Mouse (Mus musculus) lung, embryonic 14.5 days (tissue): ENCODE measurements around the gene Rnf224. TPM values are rescaled to one million over a fixed set of nuclear protein-coding genes. Genes with fewer than 3 reads are reported as not detected.

Experiments
- ATAC-seq: fragments of 200-750 bp; cut with Nextera tagmentation; 2 replicates; pipeline ENCODE4 v1.8.0; 2017; ENCODE audit warnings: mild to moderate bottlenecking, moderate TSS enrichment, moderate library complexity; ENCODE audit not compliant: insufficient read depth
- DNase-seq: peaks from one replicate; pipeline ENCODE4 v3.0.0-alpha.2; 2015
- H3K27ac ChIP-seq: fragments of 300-500 bp; sonication (generic); 2 replicates; pipeline ENCODE4 v1.5.1; 2014; ENCODE audit warnings: low read depth, mild to moderate bottlenecking, moderate library complexity
- H3K27me3 ChIP-seq: fragments of 300-500 bp; sonication (generic); 2 replicates; pipeline ENCODE4 v1.6.1; 2014; ENCODE audit warnings: low read length, control low read depth; ENCODE audit not compliant: insufficient read depth
- H3K36me3 ChIP-seq: fragments of 300-500 bp; sonication (generic); 2 replicates; pipeline ENCODE4 v1.6.1; 2014; ENCODE audit warnings: control low read depth; ENCODE audit not compliant: insufficient read depth
- H3K4me1 ChIP-seq: fragments of 300-500 bp; sonication (generic); 2 replicates; pipeline ENCODE4 v1.6.1; 2014; ENCODE audit warnings: antibody characterized with exemption, control low read depth; ENCODE audit not compliant: insufficient read depth
- H3K4me2 ChIP-seq: fragments of 300-500 bp; sonication (generic); 2 replicates; pipeline ENCODE4 v1.6.1; 2014; ENCODE audit warnings: mild to moderate bottlenecking
- H3K4me3 ChIP-seq: fragments of 300-500 bp; sonication (generic); 2 replicates; pipeline ENCODE4 v1.5.1; 2014; ENCODE audit warnings: low read depth, low read length
- H3K9ac ChIP-seq: fragments of 300-500 bp; sonication (generic); 2 replicates; pipeline ENCODE4 v1.6.1; 2014
- H3K9me3 ChIP-seq: fragments of 300-500 bp; sonication (generic); 2 replicates; pipeline ENCODE4 v1.6.1; 2016; ENCODE audit warnings: low read depth, low read length, control low read depth
- CTCF ChIP-seq: IDR thresholded peaks from 2 replicates; pipeline ENCODE4 v1.5.1; 2016; ENCODE audit warnings: antibody characterized with exemption, low read depth
- WGBS: fragments of 180-500 bp; shearing (Covaris S2); extraction: QIAGEN DNeasy Blood & Tissue Kit; methylation state at CpG from one replicate; pipeline ENCODE4 v1.1.7; 2014; 5-methylcytosine and 5-hydroxymethylcytosine counted together
- polyA plus RNA-seq: library from polyadenylated mRNA; unstranded; fragments of >200 nt; fragmentation: Nextera tagmentation; extraction: Ambion mirVana; gene quantifications from 2 replicates; pipeline ENCODE4 v1.2.1, GENCODE M21; 2014

Gene Rnf224
- polyA plus RNA-seq, 1 experiment from 2014 or later = not detected

DNA sequence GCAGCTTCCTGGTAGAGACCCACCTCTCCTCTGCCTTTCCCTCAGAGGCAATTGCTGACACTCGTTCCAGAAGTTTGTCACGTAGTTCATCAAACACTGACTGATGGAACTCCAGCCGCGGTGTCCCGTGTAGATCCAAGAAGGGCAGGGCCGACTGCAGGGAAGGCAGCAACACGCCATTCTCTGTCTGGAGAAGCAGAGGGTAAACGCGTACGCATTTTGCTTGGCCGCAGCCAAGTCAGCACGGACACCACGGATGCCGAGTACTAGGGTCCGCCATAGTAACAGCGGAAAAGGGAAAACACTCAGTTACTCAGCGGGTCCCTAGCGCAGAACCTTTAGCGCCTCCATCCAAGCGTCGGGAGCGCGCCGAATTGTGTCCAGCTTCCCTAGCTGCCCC lies 25.9 kb downstream of the Rnf224 start:
- ATAC-seq (peak; percentile 50; the same call in 1 of the 2 replicates), DNase-seq (no peak)
- Histone ChIP-seq H3K27ac (peak overlapping the region; percentile 75), H3K9ac (peak overlapping the region; percentile 81), H3K4me1 (peaks cover 8% of the 10 kb centered on the region), H3K4me3 (peak overlapping the region; percentile 89), H3K36me3 (peaks cover 23% of the 10 kb centered on the region), H3K27me3 (no peaks in the 10 kb centered on the region), H3K9me3 (no peaks in the 10 kb centered on the region), H3K4me2 (peak overlapping the region; percentile 94)
- no peak for TF ChIP-seq CTCF
- 0% methylated on average over 24 of the region's 24 CpGs for WGBS

DNA sequence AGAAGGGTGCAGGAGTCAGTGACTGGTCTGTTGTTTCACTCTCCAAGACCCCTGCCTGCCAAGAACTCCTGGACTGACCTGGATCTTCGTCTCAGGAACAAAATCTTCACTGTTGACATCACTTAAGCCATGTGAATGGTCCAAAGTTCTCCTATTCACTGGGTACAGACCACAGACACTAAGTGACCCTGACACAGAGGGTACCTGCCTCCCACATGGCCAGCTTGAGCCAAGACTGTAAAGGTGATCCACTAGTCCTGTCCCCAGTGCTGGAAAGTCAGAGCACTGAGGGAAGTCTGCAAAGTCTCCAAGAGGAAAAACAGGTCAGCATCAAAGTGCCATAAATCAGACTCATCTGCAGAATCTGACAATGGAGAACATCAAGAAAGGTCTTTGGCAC lies 29.0 kb downstream of the Rnf224 start:
- H3K9ac ChIP-seq = no peak overlapping the region
- TF ChIP-seq CTCF = no peak
- H3K4me3 ChIP-seq = no peak overlapping the region
- no peak overlapping the region for H3K27ac ChIP-seq
- H3K4me1 ChIP-seq = peaks cover 8% of the 10 kb centered on the region
- no peaks in the 10 kb centered on the region for H3K27me3 ChIP-seq
- H3K4me2 ChIP-seq = no peak overlapping the region
- no peaks in the 10 kb centered on the region for H3K9me3 ChIP-seq
- 91% methylated on average over 1 of the region's 1 CpGs for WGBS
- DNase-seq (no peak), ATAC-seq (no peak)
- H3K36me3 ChIP-seq = peaks cover 53% of the 10 kb centered on the region

DNA sequence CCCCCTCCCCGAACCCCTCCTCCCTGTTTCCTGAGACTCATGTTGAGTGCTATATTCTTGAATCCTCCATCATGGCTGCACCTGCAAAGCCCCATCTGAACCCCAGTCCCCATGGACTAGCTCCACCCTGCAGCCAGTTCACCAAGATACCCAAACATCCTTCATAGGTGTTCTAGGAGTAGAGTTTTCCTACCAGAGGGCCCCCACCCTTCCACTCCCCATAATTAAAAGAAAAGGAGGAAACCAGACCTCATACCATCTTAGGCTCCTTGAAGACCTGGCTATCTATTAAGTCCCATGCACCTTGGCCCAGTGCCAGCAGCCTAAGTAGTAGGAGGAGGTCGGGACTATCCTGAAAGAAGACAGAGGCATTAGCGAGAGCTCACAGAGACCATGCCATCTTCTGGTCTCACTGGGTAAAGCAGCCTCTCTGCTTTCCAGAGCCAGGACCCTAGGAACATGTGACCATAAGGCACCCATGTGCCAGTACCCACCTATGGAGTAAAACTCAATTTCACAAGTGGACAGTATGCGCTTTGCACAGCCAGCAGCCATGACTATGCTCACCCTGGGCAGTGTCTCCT lies 32.9 kb downstream of the Rnf224 start:
- WGBS = 59% methylated on average over 4 of the region's 4 CpGs
- Histone ChIP-seq H3K4me3 (no peak overlapping the region), H3K4me2 (no peak overlapping the region), H3K4me1 (no peaks in the 10 kb centered on the region), H3K36me3 (peaks cover 85% of the 10 kb centered on the region), H3K27me3 (no peaks in the 10 kb centered on the region), H3K27ac (no peak overlapping the region), H3K9ac (no peak overlapping the region), H3K9me3 (no peaks in the 10 kb centered on the region)
- ATAC-seq (peak; percentile 47; the same call in 1 of the 2 replicates), DNase-seq (peak; percentile 45)
- TF ChIP-seq CTCF = peak; percentile 36; the same call in 1 of the 2 replicates

DNA sequence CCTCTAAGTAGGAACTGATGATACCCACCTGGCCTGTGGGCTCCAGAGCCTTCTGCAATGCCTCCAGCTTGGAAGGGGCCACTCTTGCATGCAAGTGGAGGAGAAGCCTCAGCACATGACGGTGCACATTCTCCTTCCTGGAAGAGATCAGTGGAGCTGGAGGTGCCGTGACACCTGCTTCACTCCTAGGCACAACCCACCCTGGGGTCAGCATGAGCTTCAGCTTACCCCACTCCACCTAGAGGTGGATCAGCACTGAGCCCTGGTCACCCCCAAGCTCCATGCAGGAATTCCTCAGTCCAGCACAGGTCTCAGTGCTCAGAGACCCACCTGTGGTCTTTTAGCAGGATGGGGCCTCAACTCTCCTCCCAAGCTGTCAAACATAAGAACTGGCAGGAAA lies 36.0 kb downstream of the Rnf224 start:
- H3K27ac ChIP-seq = no peak overlapping the region
- peaks cover 9% of the 10 kb centered on the region for H3K27me3 ChIP-seq
- WGBS = 89% methylated on average over 2 of the region's 2 CpGs
- peaks cover 77% of the 10 kb centered on the region for H3K36me3 ChIP-seq
- DNase-seq (no peak), ATAC-seq (no peak)
- no peak overlapping the region for H3K4me2 ChIP-seq
- no peaks in the 10 kb centered on the region for H3K9me3 ChIP-seq
- H3K4me1 ChIP-seq = peaks cover 4% of the 10 kb centered on the region; the same call in 1 of the 2 replicates
- H3K9ac ChIP-seq = no peak overlapping the region
- H3K4me3 ChIP-seq = no peak overlapping the region
- TF ChIP-seq CTCF = no peak

DNA sequence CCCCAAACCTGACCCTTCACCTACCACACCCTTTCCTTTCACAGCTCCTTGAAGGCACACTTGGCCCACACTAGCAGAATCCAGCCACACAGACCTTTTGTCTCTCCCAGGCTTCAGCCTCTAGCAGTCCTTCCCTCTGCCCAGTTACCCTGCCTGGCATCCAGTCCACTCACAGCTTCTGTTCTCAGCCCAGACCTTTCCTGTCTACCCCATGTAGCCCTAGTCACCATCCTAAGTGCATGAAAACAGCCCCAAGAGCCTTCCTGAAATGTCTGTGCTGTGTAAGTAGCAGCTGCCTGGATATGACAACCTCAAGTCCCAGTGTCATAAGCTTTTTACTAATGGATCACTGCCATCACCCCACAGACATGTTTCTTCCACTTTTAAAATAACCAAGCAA lies 38.6 kb downstream of the Rnf224 start:
- no peak overlapping the region for H3K9ac ChIP-seq
- TF ChIP-seq CTCF = no peak

DNA sequence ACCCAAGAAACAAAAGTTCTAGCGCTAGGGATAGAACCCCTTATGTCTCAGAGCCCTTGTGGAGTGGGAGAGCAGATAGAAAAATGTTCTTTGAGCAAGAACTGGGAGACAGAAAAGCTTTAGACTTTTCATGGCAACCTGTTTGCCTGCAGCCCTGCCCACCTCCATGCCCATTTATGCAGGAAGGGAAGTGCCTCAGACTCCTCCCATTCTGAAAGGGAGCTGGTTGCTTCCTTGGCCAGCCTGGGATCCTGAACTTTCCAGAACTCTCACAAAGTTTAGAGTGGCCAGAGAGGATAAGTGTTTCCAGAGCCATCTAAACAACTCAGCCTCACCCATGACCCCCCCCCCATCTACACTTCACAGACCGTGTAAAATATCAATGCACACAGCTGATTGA lies 39.4 kb downstream of the Rnf224 start:
- 16% methylated on average over 2 of the region's 2 CpGs for WGBS
- H3K4me2 ChIP-seq = peak overlapping the region; percentile 63
- H3K27me3 ChIP-seq = peaks cover 17% of the 10 kb centered on the region
- no peak overlapping the region for H3K9ac ChIP-seq
- H3K36me3 ChIP-seq = peaks cover 45% of the 10 kb centered on the region
- H3K4me3 ChIP-seq = no peak overlapping the region
- no peak for TF ChIP-seq CTCF
- H3K9me3 ChIP-seq = no peaks in the 10 kb centered on the region
- H3K27ac ChIP-seq = peak overlapping the region; percentile 54; the same call in 1 of the 2 replicates
- ATAC-seq (no peak), DNase-seq (no peak)
- H3K4me1 ChIP-seq = peaks cover 8% of the 10 kb centered on the region

More for the DNA sequence above, 38.6 kb downstream of the Rnf224 start:
- no peak for DNase-seq
- Histone ChIP-seq H3K4me2 (no peak overlapping the region), H3K9me3 (no peaks in the 10 kb centered on the region), H3K36me3 (peaks cover 53% of the 10 kb centered on the region), H3K27me3 (peaks cover 17% of the 10 kb centered on the region), H3K27ac (no peak overlapping the region), H3K4me3 (no peak overlapping the region), H3K4me1 (peaks cover 8% of the 10 kb centered on the region)
- no peak for ATAC-seq

DNA sequence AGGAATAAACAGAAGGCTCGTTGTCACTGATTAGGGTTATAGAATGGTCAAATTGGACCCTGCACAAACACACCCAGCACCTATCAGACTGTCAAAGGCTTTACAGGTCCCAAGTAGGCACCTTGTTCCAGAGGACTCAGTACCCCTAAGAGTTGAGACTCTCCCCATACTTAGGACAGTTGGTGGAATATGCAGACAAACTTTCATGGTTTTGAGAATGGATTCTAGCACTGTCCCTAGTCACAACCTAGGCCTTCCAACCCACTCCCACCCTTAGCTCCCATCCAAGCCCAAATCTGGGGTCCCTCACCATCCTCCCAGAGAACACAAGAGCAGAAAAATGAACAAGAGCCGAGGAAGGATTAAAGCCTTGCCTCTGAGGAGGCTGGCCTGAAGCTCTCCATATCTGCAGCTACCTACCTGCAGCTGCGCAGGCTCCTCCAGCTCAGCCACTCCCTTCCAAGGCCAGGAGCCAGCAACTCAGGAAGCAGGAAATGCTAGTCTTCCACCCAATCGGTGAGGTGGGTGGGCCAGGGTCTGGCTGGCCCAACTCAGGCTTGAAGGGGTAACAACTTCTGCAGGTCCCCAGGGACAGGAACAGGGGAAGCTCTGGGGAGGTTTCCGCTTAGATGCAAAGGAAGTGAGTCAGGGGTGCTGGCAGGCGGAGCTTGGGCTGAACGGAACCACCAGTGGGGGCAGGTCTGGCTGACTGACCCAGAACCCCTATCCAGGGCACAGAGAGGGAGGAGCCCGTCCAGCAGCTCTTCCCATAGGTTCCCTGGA lies 40.2 kb downstream of the Rnf224 start, which contains the start of gene Tor4a:
TSS of gene Tor4a (minus strand) at position 715 of the 783 bp plus-strand sequence.
- Histone ChIP-seq H3K9me3 (no peaks in the 10 kb centered on the region), H3K27ac (peak within 1 kb of the TSS; percentile 54; the same call in 1 of the 2 replicates), H3K4me2 (peak within 1 kb of the TSS; percentile 63), H3K4me1 (peaks cover 8% of the 10 kb centered on the region), H3K36me3 (peaks cover 37% of the 10 kb centered on the region), H3K4me3 (peak within 1 kb of the TSS; percentile 34), H3K9ac (peak within 1 kb of the TSS; percentile 40; the same call in 1 of the 2 replicates), H3K27me3 (peaks cover 17% of the 10 kb centered on the region)
- 18% methylated on average over 8 of the region's 8 CpGs for WGBS
- DNase-seq (peak; percentile 72), ATAC-seq (peak; percentile 69)
- no peak for TF ChIP-seq CTCF
